10 mouse cellular contexts compared by ENCODE assay signal in the genomic region with DNA sequence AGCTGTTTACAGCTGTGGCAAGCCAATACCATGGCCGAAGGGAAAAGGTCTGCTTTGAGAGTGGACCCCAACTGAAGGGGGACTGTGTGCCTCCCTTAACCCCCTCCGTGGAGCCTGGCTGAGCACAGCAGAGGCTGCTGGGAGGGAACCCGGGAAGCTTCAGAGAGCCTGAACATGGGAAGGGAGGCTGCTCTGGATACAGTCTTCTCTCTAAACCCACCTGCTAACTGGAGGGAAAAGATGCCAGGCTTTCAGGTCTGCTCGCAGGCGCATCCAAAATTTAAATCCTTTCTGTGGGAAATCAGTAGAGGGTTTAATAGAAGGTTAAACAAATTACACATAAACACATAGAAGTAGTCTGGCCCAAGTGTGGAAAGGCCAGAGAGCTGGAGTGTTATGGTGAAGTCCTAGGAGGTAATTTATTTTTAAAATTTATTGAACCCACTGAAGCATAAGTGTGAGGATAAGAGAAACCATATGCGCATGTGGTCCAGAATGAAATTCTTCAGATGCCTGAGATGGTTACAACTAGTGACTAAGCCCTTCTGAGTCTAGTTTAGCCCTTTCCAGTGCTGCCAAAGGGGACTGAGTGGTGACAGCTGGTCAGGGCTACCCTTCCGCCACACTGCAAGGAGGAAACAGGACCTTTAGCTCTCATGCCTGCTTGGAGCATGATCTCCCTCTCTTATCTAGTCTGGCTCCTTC. TPM values are rescaled to one million over a fixed set of nuclear protein-coding genes. Genes with fewer than 3 reads are reported as not detected.
DNase-seq lines count a peak whose midpoint lies in the region; ATAC-seq and TF ChIP-seq lines count a peak whose summit lies in the region.
"Had no signal": no experiment of that assay in that cellular context is flagged by ENCODE, and none has a peak within 500 bp of the region (broad histone marks: within the 10 kb centered on the region; RNA-seq: fewer than 3 reads in every experiment).

No protein-coding gene starts in this region.

- H3K4me1 ChIP-seq in intestine, embryonic 15.5 days (replicated peaks) = peaks cover 3% of the 10 kb centered on the region; the same call in 1 of the 2 replicates
- H3K4me1 ChIP-seq in forebrain, embryonic 11.5 days (replicated peaks; ENCODE audit: control insufficient read depth, insufficient read depth, low read length) = peaks cover 13% of the 10 kb centered on the region; the same call in 1 of the 2 replicates

- DNase-seq in heart, adult 11 months = peak; percentile 61
- no peak for DNase-seq in heart, adult 18-20 months
- peak; percentile 21 for DNase-seq in retina, postnatal 1 day
- no peak for DNase-seq in retina, embryonic 14.5 days (ENCODE audit: low spot score)
- DNase-seq in forebrain, embryonic 11.5 days (ENCODE audit: low spot score) = no peak
- no peak for DNase-seq in layer of hippocampus, adult 8-10 months (ENCODE audit: low spot score in 2 of 2)
- DNase-seq: midbrain, embryonic 14.5 days; thymus, adult 18-20 months had no signal

- H3K4me2 ChIP-seq in intestine, embryonic 15.5 days (replicated peaks) = no peak overlapping the region
- H3K4me2 ChIP-seq in myocyte (ENCODE audit: low read depth) = peak overlapping the region; percentile 67
- no peak overlapping the region for H3K4me2 ChIP-seq in forebrain, embryonic 11.5 days (ENCODE audit: low read depth, low read length, severe bottlenecking)

- no peak for TF ChIP-seq POLR2A in myocyte (IDR thresholded peaks at IDR 0.05; ENCODE audit: insufficient read length, low read depth)

- no peaks in the 10 kb centered on the region for H3K79me2 ChIP-seq in myocyte (ENCODE audit: control insufficient read depth, insufficient read depth)

- no peaks in the 10 kb centered on the region for H3K9me3 ChIP-seq in intestine, embryonic 15.5 days
- no peaks in the 10 kb centered on the region for H3K9me3 ChIP-seq in forebrain, embryonic 11.5 days (ENCODE audit: control insufficient read depth, low read length)

- no peak overlapping the region for H3K9ac ChIP-seq in intestine, embryonic 15.5 days
- no peak overlapping the region for H3K9ac ChIP-seq in forebrain, embryonic 11.5 days (ENCODE audit: low read length)

- ATAC-seq in intestine, embryonic 15.5 days = peak; percentile 72; the same call in 1 of the 2 replicates
- no peak for ATAC-seq in forebrain, embryonic 11.5 days (replicated peaks; ENCODE audit: low FRiP score)

- no peak overlapping the region for H3K4me3 ChIP-seq in intestine, embryonic 15.5 days (replicated peaks)
- no peak overlapping the region for H3K4me3 ChIP-seq in myocyte
- no peak overlapping the region for H3K4me3 ChIP-seq in forebrain, embryonic 11.5 days (ENCODE audit: low read depth, low read length)

- no peaks in the 10 kb centered on the region for H3K36me3 ChIP-seq in intestine, embryonic 15.5 days
- no peaks in the 10 kb centered on the region for H3K36me3 ChIP-seq in myocyte (ENCODE audit: control insufficient read depth, insufficient read depth)
- no peaks in the 10 kb centered on the region for H3K36me3 ChIP-seq in forebrain, embryonic 11.5 days (ENCODE audit: control insufficient read depth, insufficient read depth, low read length)

- H3K27me3 ChIP-seq in intestine, embryonic 15.5 days (replicated peaks) = no peaks in the 10 kb centered on the region; the same call in 1 of the 2 replicates
- no peaks in the 10 kb centered on the region for H3K27me3 ChIP-seq in myocyte (ENCODE audit: control insufficient read depth, insufficient read depth, insufficient read length)
- no peaks in the 10 kb centered on the region for H3K27me3 ChIP-seq in forebrain, embryonic 11.5 days (ENCODE audit: control insufficient read depth, insufficient read depth, low read length)

- H3K27ac ChIP-seq in intestine, embryonic 15.5 days = no peak overlapping the region
- H3K27ac ChIP-seq in forebrain, embryonic 11.5 days (ENCODE audit: low read depth, low read length) = no peak overlapping the region

- H3ac ChIP-seq in myocyte (ENCODE audit: control insufficient read depth, insufficient read length) = no peak overlapping the region

- WGBS in intestine, embryonic 15.5 days = 43% methylated on average over 7 of the region's 7 CpGs
- 63% methylated on average over 7 of the region's 7 CpGs for WGBS in forebrain, embryonic 11.5 days

TF ChIP-seq in myocyte, 11 proteins besides CTCF, POLR2A, EP300 and RAD21:
- TF ChIP-seq MAX (IDR thresholded peaks at IDR 0.05; ENCODE audit: low read depth) = no peak
- peak; percentile 21 for TF ChIP-seq TCF3 (IDR thresholded peaks at IDR 0.05; ENCODE audit: insufficient read length, low read depth)
- peak; percentile 0 for TF ChIP-seq USF1 (IDR thresholded peaks at IDR 0.05; ENCODE audit: low read depth)
- no peak for TF ChIP-seq POLR2AphosphoS2 (IDR thresholded peaks at IDR 0.05; ENCODE audit: insufficient read length, low read depth)
- 0 out of 2 replicates have a peak, but pooled peaks have one; percentile 7 for TF ChIP-seq CEBPB (IDR thresholded peaks at IDR 0.05; ENCODE audit: insufficient read depth, poor library complexity, severe bottlenecking)
- TF ChIP-seq SRF (IDR thresholded peaks at IDR 0.05; ENCODE audit: control insufficient read depth, insufficient read length, low read depth) = no peak
- TF ChIP-seq E2F4 (IDR thresholded peaks at IDR 0.05; ENCODE audit: insufficient read depth) = no peak
- TF ChIP-seq REST (IDR thresholded peaks at IDR 0.05; ENCODE audit: insufficient read depth, insufficient read length) = no peak
- TF ChIP-seq TCF12 (IDR thresholded peaks at IDR 0.05; ENCODE audit: insufficient read depth, poor library complexity, severe bottlenecking) = peak; percentile 56
- peak; percentile 49 to 87 (median 67) for TF ChIP-seq MYOG (IDR thresholded peaks at IDR 0.05; ENCODE audit: control insufficient read depth in 1 of 3, insufficient read depth in 1 of 3, insufficient read length in 2 of 3, low read depth in 2 of 3)
- peak in 2 of 3 experiments; percentile 92 to 93 for TF ChIP-seq MYOD1 (IDR thresholded peaks at IDR 0.05; ENCODE audit: control insufficient read depth in 1 of 3, insufficient read length in 2 of 3, low read depth in 2 of 3)

RNA-seq across cellular contexts. Expression of a gene that starts 44.9 kb away (rescaled TPM):
- 1 to 10 TPM; 1.9 to 2.5 TPM for total RNA-seq in heart, adult 18-20 months (2021)
- polyA plus RNA-seq in intestine, embryonic 15.5 days (2015; fragmentation: Nextera tagmentation; extraction: Ambion mirVana) = 43.9 and 45.7 TPM in 2 replicates
- polyA plus RNA-seq in myocyte (2012; fragmentation: generic; extraction: Trizol) = 9.3 TPM
- polyA plus RNA-seq in forebrain, embryonic 11.5 days (2014; fragmentation: Nextera tagmentation; extraction: Ambion mirVana) = 105 and 112 TPM in 2 replicates
- total RNA-seq in layer of hippocampus, adult 8-10 months (2022) = 100 to 1,000 TPM; 270 to 291 (median 280) TPM

Comparison
In these comparisons a context has a peak if more than half of its experiments do, and no peak if none do; other contexts are left out.
1. DNase-seq: peak in heart, adult 11 months (single experiment) and retina, postnatal 1 day (single experiment); none in heart, adult 18-20 months (0 of 2), retina, embryonic 14.5 days (single experiment), forebrain, embryonic 11.5 days (single experiment) and layer of hippocampus, adult 8-10 months (0 of 2).